Mouse (Mus musculus): ENCODE measurements around the gene Casc3. TPM values are rescaled to one million over a fixed set of nuclear protein-coding genes. Genes with fewer than 3 reads are reported as not detected.
A peak's percentile ranks its signal among the peaks of the same experiment; 100 is the strongest.

The Casc3 gene
- polyA plus RNA-seq, 1 experiment from 2014 or later: 63.2 TPM

GRCm38 (mm10) chr11:98775348-98776051 lies 29.2 kb upstream of the Casc3 start:
- H3K4me1 ChIP-seq: peaks cover 52% of the 10 kb centered on the region
- H3K9ac ChIP-seq: peak overlapping the region; percentile 21; the same call in 1 of the 2 replicates
- no peaks in the 10 kb centered on the region for H3K9me3 ChIP-seq
- 0 out of 2 replicates have a peak, but pooled peaks cover 3% of the 10 kb centered on the region for H3K27me3 ChIP-seq
- H3K27ac ChIP-seq: peak overlapping the region; percentile 56
- H3K4me3 ChIP-seq (replicated peaks): peak overlapping the region; percentile 33
- H3K36me3 ChIP-seq (replicated peaks): peaks cover 13% of the 10 kb centered on the region
- H3K4me2 ChIP-seq: peak overlapping the region; percentile 66
- ATAC-seq (ENCODE audit: low FRiP score): peak; percentile 79
- 6% methylated on average over 15 of the region's 15 CpGs for WGBS

GRCm38 (mm10) chr11:98776052-98776764 lies 28.5 kb upstream of the Casc3 start:
- Histone ChIP-seq H3K27me3 (0 out of 2 replicates have a peak, but pooled peaks cover 3% of the 10 kb centered on the region), H3K9ac (peak overlapping the region; percentile 21; the same call in 1 of the 2 replicates), H3K9me3 (no peaks in the 10 kb centered on the region), H3K27ac (peak overlapping the region; percentile 80; the same call in 1 of the 2 replicates), H3K4me1 (peaks cover 53% of the 10 kb centered on the region), H3K4me2 (peak overlapping the region; percentile 66; the same call in 1 of the 2 replicates), H3K36me3 (replicated peaks) (peaks cover 6% of the 10 kb centered on the region), H3K4me3 (replicated peaks) (no peak overlapping the region)
- WGBS: 55% methylated on average over 12 of the region's 12 CpGs
- ATAC-seq (ENCODE audit: low FRiP score): no peak

GRCm38 (mm10) chr11:98776843-98777590 lies 27.7 kb upstream of the Casc3 start:
- Histone ChIP-seq H3K9ac (no peak overlapping the region), H3K27ac (peak overlapping the region; percentile 80), H3K27me3 (0 out of 2 replicates have a peak, but pooled peaks cover 3% of the 10 kb centered on the region), H3K9me3 (no peaks in the 10 kb centered on the region), H3K4me1 (peaks cover 61% of the 10 kb centered on the region), H3K36me3 (replicated peaks) (no peaks in the 10 kb centered on the region), H3K4me3 (replicated peaks) (no peak overlapping the region), H3K4me2 (peak overlapping the region; percentile 21)
- no peak for ATAC-seq (ENCODE audit: low FRiP score)
- 3% methylated on average over 9 of the region's 9 CpGs for WGBS

- H3K9me3 ChIP-seq: no peaks in the 10 kb centered on the region
- H3K27ac ChIP-seq: no peak overlapping the region
- ATAC-seq (ENCODE audit: low FRiP score): no peak
- peaks cover 68% of the 10 kb centered on the region for H3K4me1 ChIP-seq
- H3K4me2 ChIP-seq: no peak overlapping the region
- H3K27me3 ChIP-seq: 0 out of 2 replicates have a peak, but pooled peaks cover 3% of the 10 kb centered on the region
- no peak overlapping the region for H3K4me3 ChIP-seq (replicated peaks)
- H3K9ac ChIP-seq: no peak overlapping the region
- H3K36me3 ChIP-seq (replicated peaks): no peaks in the 10 kb centered on the region
Measured at GRCm38 (mm10) chr11:98777888-98778287, 26.8 kb upstream of the Casc3 start.

GRCm38 (mm10) chr11:98781851-98782512 lies 22.7 kb upstream of the Casc3 start:
- Histone ChIP-seq H3K27ac (peak overlapping the region; percentile 86), H3K9me3 (no peaks in the 10 kb centered on the region), H3K27me3 (no peaks in the 10 kb centered on the region), H3K4me1 (peaks cover 57% of the 10 kb centered on the region), H3K4me3 (replicated peaks) (no peak overlapping the region), H3K4me2 (peak overlapping the region; percentile 45), H3K9ac (no peak overlapping the region), H3K36me3 (replicated peaks) (no peaks in the 10 kb centered on the region)
- no peak; the same call in 1 of the 2 replicates for ATAC-seq (ENCODE audit: low FRiP score)
- WGBS: 15% methylated on average over 13 of the region's 14 CpGs

- H3K9ac ChIP-seq: peak overlapping the region; percentile 49
- WGBS: 2% methylated on average over 17 of the region's 17 CpGs
- H3K9me3 ChIP-seq: no peaks in the 10 kb centered on the region
- peak overlapping the region; percentile 86 for H3K27ac ChIP-seq
- H3K4me2 ChIP-seq: peak overlapping the region; percentile 45
- H3K4me1 ChIP-seq: peaks cover 54% of the 10 kb centered on the region
- peak; percentile 1; the same call in 1 of the 2 replicates for ATAC-seq (ENCODE audit: low FRiP score)
- no peaks in the 10 kb centered on the region for H3K27me3 ChIP-seq
- H3K36me3 ChIP-seq (replicated peaks): no peaks in the 10 kb centered on the region
- peak overlapping the region; percentile 14; the same call in 1 of the 2 replicates for H3K4me3 ChIP-seq (replicated peaks)
Measured at GRCm38 (mm10) chr11:98782651-98783235, 22.0 kb upstream of the Casc3 start.

GRCm38 (mm10) chr11:98783236-98783696 lies 21.4 kb upstream of the Casc3 start:
- peak; percentile 62 for ATAC-seq (ENCODE audit: low FRiP score)
- H3K4me1 ChIP-seq: peaks cover 55% of the 10 kb centered on the region

GRCm38 (mm10) chr11:98784139-98784538 lies 20.6 kb upstream of the Casc3 start:
- no peak overlapping the region for H3K27ac ChIP-seq

More at GRCm38 (mm10) chr11:98783236-98783696, 21.4 kb upstream of the Casc3 start:
- H3K9ac ChIP-seq: peak overlapping the region; percentile 49; the same call in 1 of the 2 replicates
- H3K36me3 ChIP-seq (replicated peaks): no peaks in the 10 kb centered on the region
- no peaks in the 10 kb centered on the region for H3K27me3 ChIP-seq
- H3K27ac ChIP-seq: peak overlapping the region; percentile 86
- peak overlapping the region; percentile 14 for H3K4me3 ChIP-seq (replicated peaks)
- peak overlapping the region; percentile 45 for H3K4me2 ChIP-seq
- WGBS: under 1% methylated on average over 20 of the region's 20 CpGs
- H3K9me3 ChIP-seq: no peaks in the 10 kb centered on the region

GRCm38 (mm10) chr11:98785214-98785613 lies 19.5 kb upstream of the Casc3 start:
- peaks cover 69% of the 10 kb centered on the region for H3K4me1 ChIP-seq
- 73% methylated on average over 10 of the region's 10 CpGs for WGBS
- no peaks in the 10 kb centered on the region for H3K9me3 ChIP-seq
- H3K27ac ChIP-seq: peak overlapping the region; percentile 73
- no peak overlapping the region for H3K9ac ChIP-seq
- no peaks in the 10 kb centered on the region for H3K36me3 ChIP-seq (replicated peaks)
- H3K27me3 ChIP-seq: no peaks in the 10 kb centered on the region
- H3K4me2 ChIP-seq: no peak overlapping the region
- H3K4me3 ChIP-seq (replicated peaks): no peak overlapping the region
- ATAC-seq (ENCODE audit: low FRiP score): no peak

More at GRCm38 (mm10) chr11:98784139-98784538, 20.6 kb upstream of the Casc3 start:
- no peak overlapping the region for H3K4me2 ChIP-seq
- WGBS: 72% methylated on average over 4 of the region's 4 CpGs
- H3K4me1 ChIP-seq: peaks cover 62% of the 10 kb centered on the region
- no peaks in the 10 kb centered on the region for H3K27me3 ChIP-seq
- no peak for ATAC-seq (ENCODE audit: low FRiP score)
- no peak overlapping the region for H3K4me3 ChIP-seq (replicated peaks)
- H3K36me3 ChIP-seq (replicated peaks): no peaks in the 10 kb centered on the region
- no peaks in the 10 kb centered on the region for H3K9me3 ChIP-seq
- no peak overlapping the region for H3K9ac ChIP-seq

- H3K27ac ChIP-seq: peak overlapping the region; percentile 73
- H3K9ac ChIP-seq: no peak overlapping the region; the same call in 1 of the 2 replicates
- H3K4me2 ChIP-seq: peak overlapping the region; percentile 38
- H3K27me3 ChIP-seq: no peaks in the 10 kb centered on the region
- ATAC-seq (ENCODE audit: low FRiP score): no peak
- WGBS: 12% methylated on average over 12 of the region's 12 CpGs
- H3K4me3 ChIP-seq (replicated peaks): no peak overlapping the region
- no peaks in the 10 kb centered on the region for H3K36me3 ChIP-seq (replicated peaks)
- H3K4me1 ChIP-seq: peaks cover 69% of the 10 kb centered on the region
- no peaks in the 10 kb centered on the region for H3K9me3 ChIP-seq
Measured at GRCm38 (mm10) chr11:98785772-98786281, 18.9 kb upstream of the Casc3 start.

Data from forebrain, embryonic 12.5 days (tissue).